Mouse (Mus musculus) c-Kit-negative CD71-positive TER-119-positive erythroid progenitor cells, embryonic 14.5 days (primary cell): ENCODE results near the gene Klk10.

ENCODE experiments used
- DNase-seq: peaks from one replicate; pipeline ENCODE4 v3.0.0-alpha.2; 2013; ENCODE audit warnings: low read depth, low spot score

The Klk10 gene

GRCm38 (mm10) chr7:43780746-43781145, at the start of gene Klk10:
TSS of gene Klk10 (plus strand) at chr7:43781035.
- DNase-seq = no peak

GRCm38 (mm10) chr7:43747788-43748187, 33.0 kb upstream of the Klk10 start:
- DNase-seq = no peak

GRCm38 (mm10) chr7:43752806-43753205, 28.0 kb upstream of the Klk10 start:
- no peak for DNase-seq

- no peak for DNase-seq
These were observed 14.4 kb upstream of the Klk10 start for GRCm38 (mm10) chr7:43766484-43766883.

GRCm38 (mm10) chr7:43768597-43768996, 12.2 kb upstream of the Klk10 start, which contains the start of gene Klk12:
TSS of gene Klk12 (plus strand) at chr7:43768897.
- DNase-seq = no peak

- no peak for DNase-seq
These were observed 11.2 kb upstream of the Klk10 start for GRCm38 (mm10) chr7:43769636-43770035.

- DNase-seq = no peak
These were observed 10.1 kb upstream of the Klk10 start for GRCm38 (mm10) chr7:43770701-43771100.

GRCm38 (mm10) chr7:43771916-43772315, 8.9 kb upstream of the Klk10 start:
- no peak for DNase-seq

- no peak for DNase-seq
These were observed 7.9 kb upstream of the Klk10 start for GRCm38 (mm10) chr7:43772901-43773300.

- no peak for DNase-seq
These were observed 6.5 kb upstream of the Klk10 start, which contains the start of gene Klk11 for GRCm38 (mm10) chr7:43774364-43774763. TSS of gene Klk11 (plus strand) at chr7:43774604.

GRCm38 (mm10) chr7:43774802-43775201, 6.0 kb upstream of the Klk10 start:
- DNase-seq = no peak

- no peak for DNase-seq
These were observed 5.4 kb upstream of the Klk10 start for GRCm38 (mm10) chr7:43775311-43776057.

- no peak for DNase-seq
These were observed 4.3 kb upstream of the Klk10 start for GRCm38 (mm10) chr7:43776506-43776905.

- DNase-seq = no peak
These were observed 3.4 kb upstream of the Klk10 start for GRCm38 (mm10) chr7:43777423-43777822.

GRCm38 (mm10) chr7:43778176-43778970, 2.5 kb upstream of the Klk10 start:
- no peak for DNase-seq

GRCm38 (mm10) chr7:43780241-43780640, 594 bp upstream of the Klk10 start:
- DNase-seq = no peak

- DNase-seq = no peak
These were observed 706 bp downstream of the Klk10 start for GRCm38 (mm10) chr7:43781541-43781940.

GRCm38 (mm10) chr7:43782275-43783265, 1.7 kb downstream of the Klk10 start:
- DNase-seq = peak; percentile 24

GRCm38 (mm10) chr7:43785286-43785685, 4.5 kb downstream of the Klk10 start:
- no peak for DNase-seq

GRCm38 (mm10) chr7:43788096-43788495, 7.3 kb downstream of the Klk10 start:
- DNase-seq = no peak

- DNase-seq = no peak
These were observed 8.5 kb downstream of the Klk10 start for GRCm38 (mm10) chr7:43789295-43789694.

GRCm38 (mm10) chr7:43791591-43791990, 10.8 kb downstream of the Klk10 start, which contains the start of gene Klk9:
TSS of gene Klk9 (plus strand) at chr7:43791891.
- no peak for DNase-seq
